Mouse (Mus musculus): ENCODE data around the gene Nfib. TPM values are rescaled to one million over a fixed set of nuclear protein-coding genes. Genes with fewer than 3 reads are reported as not detected.

Gene Nfib
- total RNA-seq, 2 experiments from 2014 or later: 92.9 to 104 TPM

GRCm38 (mm10) chr4:82637633-82638032, 67.9 kb downstream of the Nfib start:
- no peak for DNase-seq
- intact Hi-C loops (cut with DNase I; ENCODE audit: low total_unique reads): no loop called here

- no peak for DNase-seq
These were observed 68.9 kb downstream of the Nfib start for GRCm38 (mm10) chr4:82636658-82637057.

GRCm38 (mm10) chr4:82635881-82636280, 69.7 kb downstream of the Nfib start:
- intact Hi-C loops (cut with DNase I; ENCODE audit: low total_unique reads): no loop called here
- DNase-seq: no peak

More at GRCm38 (mm10) chr4:82636658-82637057, 68.9 kb downstream of the Nfib start:
- intact Hi-C loops (cut with DNase I; ENCODE audit: low total_unique reads): no loop called here

- no peak for DNase-seq
- intact Hi-C loops (cut with DNase I; ENCODE audit: low total_unique reads): no loop called here
These were observed 70.4 kb downstream of the Nfib start for GRCm38 (mm10) chr4:82635118-82635517.

GRCm38 (mm10) chr4:82634365-82634764, 71.2 kb downstream of the Nfib start:
- intact Hi-C loops (cut with DNase I; ENCODE audit: low total_unique reads): no loop called here
- no peak for DNase-seq

GRCm38 (mm10) chr4:82624285-82625045, 81.1 kb downstream of the Nfib start:
- intact Hi-C loops (cut with DNase I; ENCODE audit: low total_unique reads): no loop called here

GRCm38 (mm10) chr4:82623835-82624234, 81.7 kb downstream of the Nfib start:
- intact Hi-C loops (cut with DNase I; ENCODE audit: low total_unique reads): no loop called here
- DNase-seq: no peak

More at GRCm38 (mm10) chr4:82624285-82625045, 81.1 kb downstream of the Nfib start:
- DNase-seq: no peak

- DNase-seq: no peak
- intact Hi-C loops (cut with DNase I; ENCODE audit: low total_unique reads): no loop called here
These were observed 82.4 kb downstream of the Nfib start for GRCm38 (mm10) chr4:82623081-82623538.

- intact Hi-C loops (cut with DNase I; ENCODE audit: low total_unique reads): no loop called here
- peak; percentile 38 for DNase-seq
These were observed 83.2 kb downstream of the Nfib start for GRCm38 (mm10) chr4:82622321-82622836.

GRCm38 (mm10) chr4:82619539-82619941, 86.0 kb downstream of the Nfib start:
- intact Hi-C loops (cut with DNase I; ENCODE audit: low total_unique reads): no loop called here
- no peak for DNase-seq

- intact Hi-C loops (cut with DNase I; ENCODE audit: low total_unique reads): no loop called here
- DNase-seq: no peak
These were observed 86.5 kb downstream of the Nfib start for GRCm38 (mm10) chr4:82619003-82619402.

- intact Hi-C loops (cut with DNase I; ENCODE audit: low total_unique reads): no loop called here
These were observed 88.3 kb downstream of the Nfib start for GRCm38 (mm10) chr4:82617257-82617656.

GRCm38 (mm10) chr4:82615712-82616111, 89.8 kb downstream of the Nfib start:
- DNase-seq: peak; percentile 64
- intact Hi-C loops (cut with DNase I; ENCODE audit: low total_unique reads): no loop called here

More at GRCm38 (mm10) chr4:82617257-82617656, 88.3 kb downstream of the Nfib start:
- DNase-seq: no peak

GRCm38 (mm10) chr4:82614466-82614805, 91.1 kb downstream of the Nfib start:
- DNase-seq: no peak
- intact Hi-C loops (cut with DNase I; ENCODE audit: low total_unique reads): no loop called here

GRCm38 (mm10) chr4:82613606-82614465, 91.7 kb downstream of the Nfib start:
- peak; percentile 35 for DNase-seq
- intact Hi-C loops (cut with DNase I; ENCODE audit: low total_unique reads): no loop called here

- DNase-seq: no peak
- intact Hi-C loops (cut with DNase I; ENCODE audit: low total_unique reads): no loop called here
These were observed 95.9 kb downstream of the Nfib start for GRCm38 (mm10) chr4:82609676-82610075.

- no peak for DNase-seq
- intact Hi-C loops (cut with DNase I; ENCODE audit: low total_unique reads): no loop called here
These were observed 96.6 kb downstream of the Nfib start for GRCm38 (mm10) chr4:82608768-82609610.

- intact Hi-C loops (cut with DNase I; ENCODE audit: low total_unique reads): no loop called here
- DNase-seq: no peak
These were observed 98.3 kb downstream of the Nfib start for GRCm38 (mm10) chr4:82607266-82607665.

- intact Hi-C loops (cut with DNase I; ENCODE audit: low total_unique reads): no loop called here
- DNase-seq: no peak
These were observed 99.2 kb downstream of the Nfib start for GRCm38 (mm10) chr4:82606351-82606750.
